Mouse (Mus musculus): Measurements from ENCODE around the gene Spats2l. TPM values are rescaled to one million over a fixed set of nuclear protein-coding genes. Genes with fewer than 3 reads are reported as not detected.

Spats2l gene
- polyA plus RNA-seq (2015; fragmentation: Nextera tagmentation; extraction: Ambion mirVana), result 64.0 and 66.9 TPM in 2 replicates

- Histone ChIP-seq H3K9me3 (no peaks in the 10 kb centered on the region), H3K36me3 (no peaks in the 10 kb centered on the region), H3K27ac (peak within 1 kb of the TSS; percentile 93), H3K4me2 (replicated peaks) (peak within 1 kb of the TSS; percentile 81), H3K4me1 (replicated peaks) (peaks cover 17% of the 10 kb centered on the region), H3K27me3 (peaks cover 3% of the 10 kb centered on the region; the same call in 1 of the 2 replicates), H3K4me3 (replicated peaks) (peak within 1 kb of the TSS; percentile 84), H3K9ac (replicated peaks) (peak within 1 kb of the TSS; percentile 93)
- ATAC-seq, result peak; percentile 76
- WGBS, result under 1% methylated on average over 22 of the region's 22 CpGs
These were observed at the start of gene Spats2l for GRCm38 (mm10) chr1:57774001-57774667. TSS of gene Spats2l (plus strand) at chr1:57774162.

- 88% methylated on average over 5 of the region's 5 CpGs for WGBS
- Histone ChIP-seq H3K27ac (no peak overlapping the region), H3K4me2 (replicated peaks) (no peak overlapping the region), H3K4me1 (replicated peaks) (no peaks in the 10 kb centered on the region), H3K27me3 (no peaks in the 10 kb centered on the region), H3K4me3 (replicated peaks) (no peak overlapping the region), H3K36me3 (no peaks in the 10 kb centered on the region), H3K9ac (replicated peaks) (no peak overlapping the region), H3K9me3 (no peaks in the 10 kb centered on the region)
- ATAC-seq, result no peak
These were observed 48.7 kb upstream of the Spats2l start for GRCm38 (mm10) chr1:57725268-57725667.

- no peak overlapping the region for H3K27ac ChIP-seq
- H3K4me3 ChIP-seq (replicated peaks), result no peak overlapping the region
- H3K4me1 ChIP-seq (replicated peaks), result no peaks in the 10 kb centered on the region
- no peak for ATAC-seq
- no peak overlapping the region for H3K4me2 ChIP-seq (replicated peaks)
- no peaks in the 10 kb centered on the region for H3K9me3 ChIP-seq
- no peaks in the 10 kb centered on the region for H3K27me3 ChIP-seq
- WGBS, result 42% methylated on average over 4 of the region's 4 CpGs
- H3K36me3 ChIP-seq, result no peaks in the 10 kb centered on the region
- no peak overlapping the region for H3K9ac ChIP-seq (replicated peaks)
These were observed 38.1 kb upstream of the Spats2l start for GRCm38 (mm10) chr1:57735877-57736276.

- WGBS, result 95% methylated on average over 8 of the region's 8 CpGs
- no peak overlapping the region for H3K27ac ChIP-seq
- H3K4me3 ChIP-seq (replicated peaks), result no peak overlapping the region
These were observed 32.2 kb upstream of the Spats2l start for GRCm38 (mm10) chr1:57741740-57742139.

GRCm38 (mm10) chr1:57742266-57742665 is 31.7 kb upstream of the Spats2l start:
- H3K9ac ChIP-seq (replicated peaks), result no peak overlapping the region
- H3K36me3 ChIP-seq, result no peaks in the 10 kb centered on the region
- no peak overlapping the region for H3K27ac ChIP-seq
- ATAC-seq, result no peak
- H3K9me3 ChIP-seq, result no peaks in the 10 kb centered on the region
- H3K4me2 ChIP-seq (replicated peaks), result no peak overlapping the region
- H3K27me3 ChIP-seq, result no peaks in the 10 kb centered on the region
- 90% methylated on average over 2 of the region's 2 CpGs for WGBS
- H3K4me3 ChIP-seq (replicated peaks), result no peak overlapping the region
- no peaks in the 10 kb centered on the region for H3K4me1 ChIP-seq (replicated peaks)

More at GRCm38 (mm10) chr1:57741740-57742139, 32.2 kb upstream of the Spats2l start:
- no peak overlapping the region for H3K9ac ChIP-seq (replicated peaks)
- no peak for ATAC-seq
- no peaks in the 10 kb centered on the region for H3K27me3 ChIP-seq
- no peaks in the 10 kb centered on the region for H3K9me3 ChIP-seq
- H3K4me2 ChIP-seq (replicated peaks), result no peak overlapping the region
- no peaks in the 10 kb centered on the region for H3K4me1 ChIP-seq (replicated peaks)
- no peaks in the 10 kb centered on the region for H3K36me3 ChIP-seq

- Histone ChIP-seq H3K27me3 (no peaks in the 10 kb centered on the region), H3K36me3 (no peaks in the 10 kb centered on the region), H3K9ac (replicated peaks) (no peak overlapping the region), H3K4me3 (replicated peaks) (no peak overlapping the region), H3K9me3 (no peaks in the 10 kb centered on the region), H3K4me2 (replicated peaks) (no peak overlapping the region), H3K4me1 (replicated peaks) (no peaks in the 10 kb centered on the region), H3K27ac (no peak overlapping the region)
- ATAC-seq, result no peak
- WGBS, result 56% methylated on average over 3 of the region's 3 CpGs
These were observed 22.2 kb upstream of the Spats2l start for GRCm38 (mm10) chr1:57751781-57752180.

- Histone ChIP-seq H3K4me3 (replicated peaks) (no peak overlapping the region), H3K9ac (replicated peaks) (no peak overlapping the region), H3K9me3 (no peaks in the 10 kb centered on the region), H3K4me1 (replicated peaks) (no peaks in the 10 kb centered on the region), H3K27ac (no peak overlapping the region), H3K27me3 (peaks cover under 1% of the 10 kb centered on the region; the same call in 1 of the 2 replicates), H3K36me3 (no peaks in the 10 kb centered on the region), H3K4me2 (replicated peaks) (no peak overlapping the region)
- 94% methylated on average over 7 of the region's 7 CpGs for WGBS
- no peak for ATAC-seq
These were observed 7.6 kb upstream of the Spats2l start for GRCm38 (mm10) chr1:57766396-57766795.

- Histone ChIP-seq H3K4me2 (replicated peaks) (peak overlapping the region; percentile 81; the same call in 1 of the 2 replicates), H3K9me3 (no peaks in the 10 kb centered on the region), H3K4me1 (replicated peaks) (peaks cover 16% of the 10 kb centered on the region), H3K36me3 (no peaks in the 10 kb centered on the region), H3K27ac (no peak overlapping the region), H3K27me3 (peaks cover 3% of the 10 kb centered on the region; the same call in 1 of the 2 replicates), H3K4me3 (replicated peaks) (no peak overlapping the region), H3K9ac (replicated peaks) (no peak overlapping the region)
- WGBS, result 89% methylated on average over 5 of the region's 5 CpGs
- no peak for ATAC-seq
These were observed 636 bp upstream of the Spats2l start for GRCm38 (mm10) chr1:57773326-57773725.

- WGBS, result under 1% methylated on average over 73 of the region's 113 CpGs
- Histone ChIP-seq H3K27ac (peak overlapping the region; percentile 93), H3K4me3 (replicated peaks) (peak overlapping the region; percentile 84), H3K36me3 (no peaks in the 10 kb centered on the region), H3K27me3 (peaks cover 3% of the 10 kb centered on the region; the same call in 1 of the 2 replicates), H3K9ac (replicated peaks) (peak overlapping the region; percentile 93), H3K4me2 (replicated peaks) (peak overlapping the region; percentile 81), H3K4me1 (replicated peaks) (peaks cover 17% of the 10 kb centered on the region), H3K9me3 (no peaks in the 10 kb centered on the region)
- ATAC-seq, result peak; percentile 90
These were observed 920 bp downstream of the Spats2l start for GRCm38 (mm10) chr1:57774668-57775495.

- under 1% methylated on average over 14 of the region's 14 CpGs for WGBS
- peak overlapping the region; percentile 81 for H3K4me2 ChIP-seq (replicated peaks)
- peaks cover 17% of the 10 kb centered on the region for H3K4me1 ChIP-seq (replicated peaks)
- H3K4me3 ChIP-seq (replicated peaks), result peak overlapping the region; percentile 84
- no peaks in the 10 kb centered on the region for H3K9me3 ChIP-seq
- H3K36me3 ChIP-seq, result no peaks in the 10 kb centered on the region
- 0 out of 2 replicates have a peak, but pooled peaks have one; percentile 15 for ATAC-seq
- peak overlapping the region; percentile 93 for H3K27ac ChIP-seq
- H3K9ac ChIP-seq (replicated peaks), result peak overlapping the region; percentile 93
- peaks cover 3% of the 10 kb centered on the region; the same call in 1 of the 2 replicates for H3K27me3 ChIP-seq
These were observed 1.5 kb downstream of the Spats2l start for GRCm38 (mm10) chr1:57775496-57775790.

- ATAC-seq, result no peak
- Histone ChIP-seq H3K4me2 (replicated peaks) (peak overlapping the region; percentile 43), H3K36me3 (no peaks in the 10 kb centered on the region), H3K9ac (replicated peaks) (no peak overlapping the region), H3K27me3 (no peaks in the 10 kb centered on the region), H3K4me3 (replicated peaks) (peak overlapping the region; percentile 84), H3K4me1 (replicated peaks) (peaks cover 17% of the 10 kb centered on the region), H3K9me3 (no peaks in the 10 kb centered on the region), H3K27ac (no peak overlapping the region; the same call in 1 of the 2 replicates)
- WGBS, result 20% methylated on average over 5 of the region's 5 CpGs
These were observed 2.8 kb downstream of the Spats2l start for GRCm38 (mm10) chr1:57776671-57777281.

GRCm38 (mm10) chr1:57784300-57784699 is 10.3 kb downstream of the Spats2l start:
- Histone ChIP-seq H3K36me3 (no peaks in the 10 kb centered on the region), H3K4me1 (replicated peaks) (peaks cover 10% of the 10 kb centered on the region), H3K4me3 (replicated peaks) (no peak overlapping the region), H3K27me3 (no peaks in the 10 kb centered on the region), H3K27ac (no peak overlapping the region), H3K9ac (replicated peaks) (no peak overlapping the region), H3K4me2 (replicated peaks) (no peak overlapping the region), H3K9me3 (no peaks in the 10 kb centered on the region)
- no peak for ATAC-seq
- WGBS, result 90% methylated on average over 4 of the region's 4 CpGs

Data from midbrain, embryonic 13.5 days (tissue).